Mouse (Mus musculus) forebrain, postnatal 0 days (tissue): ENCODE data around the gene Armc10. TPM values are rescaled to one million over a fixed set of nuclear protein-coding genes. Genes with fewer than 3 reads are reported as not detected.
"Not testable (repeated sequence)": the region's sequence is repeated elsewhere in the genome, so short reads cannot be mapped to it uniquely, and the experiment has no call there.

ENCODE experiments used
- ATAC-seq: fragments of 200-750 bp; cut with Nextera tagmentation; 2 replicates; pipeline ENCODE4 v1.8.0; 2017; ENCODE audit warnings: mild to moderate bottlenecking, moderate library complexity
- DNase-seq: peaks from one replicate; pipeline ENCODE4 v3.0.0-alpha.2; 2015
- H3K27ac ChIP-seq: fragments of 300-500 bp; sonication (generic); 2 replicates; pipeline ENCODE4 v1.5.1; 2014; ENCODE audit warnings: low read depth, mild to moderate bottlenecking, antibody characterized with exemption, low read length, moderate library complexity, mixed read lengths
- H3K27me3 ChIP-seq: fragments of 300-500 bp; sonication (generic); 2 replicates; pipeline ENCODE4 v1.6.1; 2014; ENCODE audit warnings: mild to moderate bottlenecking, low read length, mixed read lengths; ENCODE audit not compliant: insufficient read depth
- H3K36me3 ChIP-seq: fragments of 300-500 bp; sonication (generic); 2 replicates; pipeline ENCODE4 v1.6.1; 2014; ENCODE audit warnings: mild to moderate bottlenecking, moderate library complexity; ENCODE audit not compliant: insufficient read depth
- H3K4me1 ChIP-seq: fragments of 300-500 bp; sonication (generic); 2 replicates; pipeline ENCODE4 v1.6.1; 2014; ENCODE audit warnings: antibody characterized with exemption; ENCODE audit not compliant: insufficient read depth
- H3K4me2 ChIP-seq: fragments of 300-500 bp; sonication (generic); 2 replicates; pipeline ENCODE4 v1.6.1; 2014; ENCODE audit warnings: low read depth, mild to moderate bottlenecking, moderate library complexity
- H3K4me3 ChIP-seq: fragments of 300-500 bp; sonication (generic); 2 replicates; pipeline ENCODE4 v1.5.1; 2014; ENCODE audit warnings: low read depth, low read length, mixed read lengths
- H3K9ac ChIP-seq: fragments of 300-500 bp; sonication (generic); 2 replicates; pipeline ENCODE4 v1.6.1; 2014; ENCODE audit warnings: mild to moderate bottlenecking
- H3K9me3 ChIP-seq: fragments of 300-500 bp; sonication (generic); 2 replicates; pipeline ENCODE4 v1.6.1; 2016; ENCODE audit warnings: low read length
- CTCF ChIP-seq: sonication (generic); IDR thresholded peaks from 2 replicates; pipeline ENCODE4 v1.5.1; 2016; ENCODE audit warnings: antibody characterized with exemption, control low read depth, low read depth
- WGBS: fragments of 180-500 bp; shearing (Covaris S2); extraction: QIAGEN DNeasy Blood & Tissue Kit; methylation state at CpG from one replicate; pipeline ENCODE4 v1.1.7; 2014; 5-methylcytosine and 5-hydroxymethylcytosine counted together
- polyA plus RNA-seq: library from polyadenylated mRNA; unstranded; fragments of >200 nt; fragmentation: Nextera tagmentation; extraction: Ambion mirVana; gene quantifications from 2 replicates; pipeline ENCODE4 v1.2.1, GENCODE M21; 2015
- total RNA-seq: library from RNA; depleted of rRNA; stranded (reverse); fragments of >200 nt; gene quantifications from 2 replicates; pipeline ENCODE4 v1.2.3, GENCODE M21; 2014; rRNA removed

Armc10 gene
- total RNA-seq, result 108 and 118 TPM in 2 replicates
- polyA plus RNA-seq, result 48.8 and 51.0 TPM in 2 replicates

GRCm38 (mm10) chr5:21645439-21646132 is at the start of gene Armc10, which contains the start of gene Fbxl13:
Armc10 (plus strand) TSS chr5:21645813.
Fbxl13 (minus strand) TSS chr5:21645634.
- peaks cover 25% of the 10 kb centered on the region for H3K36me3 ChIP-seq
- H3K4me2 ChIP-seq, result peak within 1 kb of the TSS; percentile 70
- peaks cover 7% of the 10 kb centered on the region for H3K4me1 ChIP-seq
- TF ChIP-seq CTCF, result peak; percentile 48
- no peaks in the 10 kb centered on the region for H3K27me3 ChIP-seq
- peak within 1 kb of the TSS; percentile 77 for H3K4me3 ChIP-seq
- under 1% methylated on average over 40 of the region's 40 CpGs for WGBS
- no peaks in the 10 kb centered on the region for H3K9me3 ChIP-seq
- H3K27ac ChIP-seq, result peak within 1 kb of the TSS; percentile 88
- DNase-seq (peak; percentile 94), ATAC-seq (peak; percentile 95)
- peak within 1 kb of the TSS; percentile 88 for H3K9ac ChIP-seq

DNA sequence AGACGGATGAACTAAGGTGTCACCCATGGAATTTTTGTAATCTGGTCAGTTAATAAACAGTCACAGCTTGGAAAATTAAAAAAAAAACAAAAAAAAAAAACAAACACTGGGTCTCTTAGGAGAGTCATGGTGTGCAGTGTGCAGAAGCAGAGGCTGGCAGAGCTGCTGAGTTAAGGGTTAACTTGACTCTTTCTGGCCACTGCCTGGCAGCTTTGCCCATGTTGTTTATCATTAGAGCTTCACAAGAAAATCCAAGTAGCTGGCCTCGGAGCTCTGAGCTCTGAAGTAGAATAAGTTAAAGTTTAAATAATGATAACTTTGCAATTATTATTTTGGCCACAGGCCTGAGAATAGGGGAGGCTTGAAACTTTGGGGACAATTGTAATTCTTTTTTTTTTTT is 46.1 kb upstream of the Armc10 start:
- H3K4me3 ChIP-seq, H3K27me3 ChIP-seq, H3K4me1 ChIP-seq, H3K4me2 ChIP-seq, ATAC-seq, H3K27ac ChIP-seq, H3K9ac ChIP-seq, DNase-seq, H3K36me3 ChIP-seq, H3K9me3 ChIP-seq: not testable (repeated sequence)
- 77% methylated on average over 2 of the region's 2 CpGs for WGBS

DNA sequence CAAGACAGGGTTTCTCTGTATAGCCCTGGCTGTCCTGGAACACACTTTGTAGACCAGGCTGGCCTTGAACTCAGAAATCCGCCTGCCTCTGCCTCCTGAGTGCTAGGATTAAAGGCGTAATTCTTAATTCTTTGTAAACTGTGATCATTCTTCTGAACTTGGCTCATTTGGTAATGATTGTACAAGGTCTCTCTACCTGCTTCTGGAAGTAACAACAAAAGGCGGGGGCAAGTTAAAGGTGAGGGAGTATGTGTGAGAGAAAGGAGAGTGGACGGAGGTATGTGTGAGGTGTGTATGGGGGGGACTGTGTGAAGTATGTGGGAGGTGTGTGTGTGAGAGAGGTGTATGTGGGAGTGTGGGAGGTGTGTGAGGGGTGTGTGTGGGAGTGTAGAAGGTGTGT is 45.7 kb upstream of the Armc10 start:
- no peak overlapping the region for H3K4me3 ChIP-seq
- H3K4me2 ChIP-seq, result no peak overlapping the region
- no peak overlapping the region for H3K27ac ChIP-seq
- H3K27me3 ChIP-seq, result no peaks in the 10 kb centered on the region
- TF ChIP-seq CTCF, result no peak
- DNase-seq (no peak), ATAC-seq (no peak)
- H3K9ac ChIP-seq, result no peak overlapping the region
- no peaks in the 10 kb centered on the region for H3K9me3 ChIP-seq
- no peaks in the 10 kb centered on the region for H3K36me3 ChIP-seq
- no peaks in the 10 kb centered on the region for H3K4me1 ChIP-seq
- WGBS, result 96% methylated on average over 4 of the region's 4 CpGs

- Histone ChIP-seq H3K27ac (no peak overlapping the region), H3K27me3 (no peaks in the 10 kb centered on the region), H3K9me3 (no peaks in the 10 kb centered on the region), H3K4me1 (no peaks in the 10 kb centered on the region), H3K9ac (no peak overlapping the region), H3K4me3 (no peak overlapping the region), H3K4me2 (no peak overlapping the region), H3K36me3 (no peaks in the 10 kb centered on the region)
- WGBS, result 72% methylated on average over 6 of the region's 6 CpGs
- no peak for TF ChIP-seq CTCF
- ATAC-seq (no peak), DNase-seq (no peak)
Observed at GRCm38 (mm10) chr5:21605936-21606335, 39.7 kb upstream of the Armc10 start.

DNA sequence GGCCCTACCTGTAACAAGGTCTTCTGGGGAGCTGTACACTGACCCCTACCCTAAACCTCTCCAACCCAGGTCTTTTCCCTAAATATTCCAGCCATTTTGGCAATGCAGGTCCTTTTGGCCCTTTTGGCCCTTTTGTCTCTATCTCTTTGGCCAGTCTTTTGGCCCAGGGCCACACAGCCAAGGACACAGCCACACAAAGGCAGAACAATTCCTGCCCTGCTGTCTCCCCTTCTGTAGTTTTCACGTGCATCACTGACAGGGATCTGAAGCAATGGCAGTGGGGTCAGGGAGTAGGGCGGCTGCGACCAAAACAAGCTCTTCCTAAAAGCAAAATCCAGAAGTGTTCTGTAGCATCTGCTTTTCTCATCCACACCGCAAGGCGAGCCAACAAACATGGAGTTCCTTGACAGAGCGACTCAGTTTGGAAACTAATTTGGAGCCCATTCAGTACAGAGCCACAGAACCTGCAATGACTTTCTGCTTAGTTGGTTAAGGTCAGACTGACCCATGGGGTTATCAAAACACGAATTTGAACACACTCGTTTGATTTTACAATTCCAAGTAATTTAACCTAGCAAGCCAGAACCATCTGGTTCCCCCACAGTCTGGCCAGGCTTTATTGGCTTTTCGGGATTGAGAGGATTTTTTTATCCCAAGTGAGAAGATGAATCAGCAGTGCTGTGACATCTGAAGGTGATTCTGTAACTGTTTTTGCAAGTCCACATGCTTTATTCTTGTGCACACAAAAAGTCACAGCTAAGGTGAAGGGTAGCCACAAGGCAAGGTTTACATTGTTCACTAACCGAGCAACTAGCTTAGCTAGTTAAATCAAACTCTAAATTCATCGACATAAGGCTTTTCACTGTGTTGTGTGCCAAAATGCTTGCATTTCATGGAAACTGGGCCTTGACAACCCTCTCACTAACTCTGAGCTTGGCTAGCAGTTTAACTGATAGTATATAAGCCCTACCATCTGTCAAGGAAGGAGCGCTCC is 37.0 kb upstream of the Armc10 start:
- DNase-seq (peak; percentile 82), ATAC-seq (peak; percentile 92)
- no peaks in the 10 kb centered on the region for H3K36me3 ChIP-seq
- H3K4me3 ChIP-seq, result no peak overlapping the region
- no peak overlapping the region for H3K9ac ChIP-seq
- no peaks in the 10 kb centered on the region for H3K27me3 ChIP-seq
- no peaks in the 10 kb centered on the region for H3K4me1 ChIP-seq
- H3K9me3 ChIP-seq, result no peaks in the 10 kb centered on the region
- 0 out of 2 replicates have a peak, but pooled peaks have one; percentile 6 for TF ChIP-seq CTCF
- no peak overlapping the region for H3K4me2 ChIP-seq
- peak overlapping the region; percentile 73 for H3K27ac ChIP-seq
- 50% methylated on average over 12 of the region's 12 CpGs for WGBS

- no peak for ATAC-seq
- no peaks in the 10 kb centered on the region for H3K9me3 ChIP-seq
- WGBS, result 67% methylated on average over 3 of the region's 3 CpGs
Observed at GRCm38 (mm10) chr5:21610996-21611395, 34.6 kb upstream of the Armc10 start.

DNA sequence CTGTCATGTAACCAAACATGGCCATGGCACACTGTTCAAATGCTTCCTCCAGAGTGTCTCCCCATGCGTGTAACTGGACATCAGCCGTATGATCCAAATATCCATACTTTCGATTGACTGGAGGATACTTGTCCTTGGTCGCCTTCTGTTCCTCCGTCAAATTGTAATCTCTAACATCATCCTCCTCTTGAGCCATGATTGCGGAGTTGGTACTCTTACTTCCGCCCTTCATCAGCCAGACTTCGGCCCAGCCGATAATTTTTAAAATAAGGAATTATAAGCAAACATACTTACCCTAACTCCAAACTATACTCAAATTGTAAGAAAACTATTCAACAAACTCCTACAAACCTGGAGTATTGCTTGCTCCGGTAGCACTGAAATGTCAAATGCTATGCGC is 31.3 kb upstream of the Armc10 start:
- H3K9ac ChIP-seq, H3K36me3 ChIP-seq, H3K9me3 ChIP-seq, ATAC-seq, H3K4me2 ChIP-seq, H3K4me1 ChIP-seq, H3K27me3 ChIP-seq, H3K4me3 ChIP-seq, H3K27ac ChIP-seq, DNase-seq: not testable (repeated sequence)
- 97% methylated on average over 11 of the region's 11 CpGs for whole genome bisulfite sequencing

More at GRCm38 (mm10) chr5:21610996-21611395, 34.6 kb upstream of the Armc10 start:
- no peak for DNase-seq
- H3K27me3 ChIP-seq, result no peaks in the 10 kb centered on the region
- H3K4me1 ChIP-seq, result no peaks in the 10 kb centered on the region
- H3K36me3 ChIP-seq, result no peaks in the 10 kb centered on the region
- no peak overlapping the region for H3K27ac ChIP-seq
- no peak overlapping the region for H3K4me2 ChIP-seq
- no peak overlapping the region for H3K4me3 ChIP-seq
- TF ChIP-seq CTCF, result no peak
- H3K9ac ChIP-seq, result no peak overlapping the region
